Mouse (Mus musculus): Measurements from ENCODE around the gene Fam155a.

DNA sequence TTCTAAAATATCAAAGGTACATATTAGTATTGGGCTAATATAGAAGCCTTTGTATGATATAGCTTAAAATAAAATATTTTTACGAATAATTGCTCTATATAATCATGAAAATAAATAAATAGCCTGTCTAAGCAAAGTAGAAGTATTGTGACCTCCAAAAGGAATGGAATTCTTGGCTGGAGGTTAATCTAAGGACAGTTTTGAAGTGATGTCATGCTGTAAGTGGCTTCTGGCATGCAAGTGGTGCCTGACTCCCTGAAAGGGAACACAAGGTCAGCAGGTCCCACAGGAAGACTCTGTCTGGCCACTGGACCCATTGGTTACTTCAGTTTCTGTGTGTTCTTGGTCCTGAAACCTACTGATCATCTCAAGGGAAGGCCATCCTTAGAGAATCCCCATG lies 117.3 kb downstream of the Fam155a start:
- TF ChIP-seq CTCF (IDR thresholded peaks at IDR 0.05; ENCODE audit: extremely low read depth, insufficient read length, insufficient replicate concordance, low read depth, low read length) = no peak
- TF ChIP-seq POLR2A (IDR thresholded peaks at IDR 0.05; ENCODE audit: low read depth, low read length) = no peak
